Mouse (Mus musculus) c-Kit-positive CD71-positive TER-119-positive erythroid progenitor cells, embryonic 14.5 days (primary cell): ENCODE data around the gene Olfr869.

Experiments
- DNase-seq: peaks from one replicate; pipeline ENCODE4 v3.0.0-alpha.2; 2013; ENCODE audit warnings: low spot score

Olfr869 gene

DNA sequence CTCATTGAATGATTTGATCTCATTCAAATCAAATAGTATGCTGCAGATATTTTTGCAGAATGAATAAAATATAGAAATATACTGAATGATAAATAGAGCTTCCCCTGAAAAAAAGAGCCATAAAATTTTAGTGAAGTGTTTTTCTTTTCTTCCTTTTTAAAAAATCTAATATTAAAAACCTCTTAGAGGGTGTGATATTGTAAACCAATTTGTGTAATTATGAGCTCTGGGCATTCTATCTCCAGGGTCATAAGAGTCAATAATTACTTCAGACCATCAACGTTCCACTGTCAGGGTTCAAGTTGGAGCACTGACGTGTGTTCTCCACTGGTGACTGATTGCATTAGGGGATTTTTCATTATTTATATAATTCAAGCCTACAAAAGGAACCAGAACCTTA is at the start of gene Olfr869:
Olfr869 (plus strand) TSS at position 301 of the 400 bp plus-strand sequence.
- no peak for DNase-seq

DNA sequence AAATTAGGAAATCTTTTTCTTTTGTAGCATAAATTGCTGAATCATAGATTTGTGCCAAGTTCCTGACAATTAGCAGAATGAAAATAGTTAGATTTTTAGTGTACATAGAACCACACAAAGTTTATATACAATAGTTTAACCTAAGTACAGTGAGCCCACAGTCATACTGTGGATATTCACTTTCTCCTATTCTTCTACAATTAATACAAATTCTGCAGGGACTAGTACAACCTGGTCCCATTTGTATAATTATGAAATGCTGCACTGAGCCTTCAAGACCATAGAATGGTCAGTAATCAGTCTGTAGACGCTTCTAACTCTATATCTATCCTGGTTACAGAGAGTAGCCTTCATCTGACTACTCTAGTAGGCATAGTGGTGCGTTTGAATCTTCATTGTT is 30.5 kb upstream of the Olfr869 start, which contains the start of gene Olfr868:
Olfr868 (plus strand) TSS at position 301 of the 400 bp plus-strand sequence.
- no peak for DNase-seq

DNA sequence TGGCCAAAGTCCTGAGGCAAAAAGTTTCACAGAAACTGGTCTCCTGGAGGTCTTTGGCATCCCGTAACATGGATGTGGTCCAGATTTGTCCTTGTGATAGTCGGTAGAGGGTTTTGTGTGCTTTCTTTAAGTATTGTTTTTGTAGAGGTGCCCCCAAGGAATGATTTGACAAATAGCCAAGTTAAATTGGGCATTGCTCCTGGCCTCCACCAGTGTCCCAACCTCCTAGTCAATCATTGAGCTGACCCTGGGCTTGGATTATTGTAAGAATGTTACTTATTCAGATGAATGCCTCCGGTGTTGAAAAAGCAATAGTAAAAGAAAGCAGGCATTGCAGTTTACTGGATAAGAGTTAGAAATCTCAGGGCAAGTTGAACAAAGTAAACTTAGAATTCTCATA is 20.9 kb downstream of the Olfr869 start:
- DNase-seq: no peak

DNA sequence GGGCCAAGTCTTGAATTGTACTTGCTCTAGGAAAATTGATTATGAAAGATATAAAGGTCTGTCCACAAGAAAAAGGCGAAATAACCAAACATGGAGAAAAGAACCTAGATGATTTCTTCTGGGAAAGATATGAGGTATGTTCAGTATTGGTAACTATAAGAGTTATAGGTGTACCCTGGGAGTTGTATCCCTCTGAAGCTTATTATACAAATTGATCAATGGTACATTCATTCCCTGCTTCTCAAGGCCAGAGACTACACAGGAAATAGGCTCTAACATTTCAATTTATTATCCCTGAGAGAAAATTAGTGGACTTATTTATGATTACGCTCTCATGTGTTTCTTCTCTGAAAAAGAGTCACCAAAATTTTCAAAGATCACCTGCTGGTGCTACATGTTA is 45.1 kb downstream of the Olfr869 start, which contains the start of gene Olfr870:
Olfr870 (minus strand) TSS at position 101 of the 400 bp plus-strand sequence.
- DNase-seq: no peak

DNA sequence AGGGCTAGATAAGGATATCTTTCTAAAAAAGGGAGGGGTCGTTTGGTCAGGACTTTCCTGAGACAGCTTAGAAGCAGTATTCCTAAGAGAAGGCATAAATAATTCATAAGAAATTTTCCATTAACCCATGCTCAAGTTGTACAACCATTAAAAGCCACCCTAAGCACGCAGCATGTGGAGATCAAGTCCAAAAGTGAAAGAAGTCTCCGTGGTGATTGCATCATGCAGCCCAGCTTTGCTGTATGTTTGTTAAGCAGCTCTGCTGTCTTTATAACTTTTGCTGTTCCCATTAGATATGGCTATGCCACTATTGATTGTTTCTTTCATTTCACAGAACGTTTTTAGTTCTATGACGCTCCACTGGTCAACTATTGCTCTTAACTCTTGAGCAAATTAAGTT is 50.7 kb downstream of the Olfr869 start:
- DNase-seq: no peak
